Mouse (Mus musculus) midbrain, embryonic 13.5 days (tissue): ENCODE data around the gene 1700025G04Rik. TPM values are rescaled to one million over a fixed set of nuclear protein-coding genes. Genes with fewer than 3 reads are reported as not detected.

Experiments used
- ATAC-seq: fragments of 200-750 bp; cut with Nextera tagmentation; 2 replicates; pipeline ENCODE4 v1.8.0; 2017; ENCODE audit warnings: mild to moderate bottlenecking, moderate TSS enrichment, moderate library complexity
- H3K27ac ChIP-seq: fragments of 300-500 bp; sonication (generic); 2 replicates; pipeline ENCODE4 v1.5.1; 2015; ENCODE audit warnings: inconsistent platforms, mild to moderate bottlenecking, moderate library complexity
- H3K27me3 ChIP-seq: fragments of 300-500 bp; sonication (generic); 2 replicates; pipeline ENCODE4 v1.6.1; 2015; ENCODE audit warnings: mild to moderate bottlenecking, inconsistent platforms
- H3K36me3 ChIP-seq: fragments of 300-500 bp; sonication (generic); 2 replicates; pipeline ENCODE4 v1.6.1; 2015; ENCODE audit warnings: mild to moderate bottlenecking, inconsistent platforms
- H3K4me1 ChIP-seq: fragments of 300-500 bp; sonication (generic); replicated peaks from 2 replicates; pipeline ENCODE4 v1.6.1; 2015; ENCODE audit warnings: inconsistent platforms
- H3K4me2 ChIP-seq: fragments of 300-500 bp; sonication (generic); replicated peaks from 2 replicates; pipeline ENCODE4 v1.6.1; 2015; ENCODE audit warnings: moderate library complexity, mild to moderate bottlenecking, inconsistent platforms
- H3K4me3 ChIP-seq: fragments of 300-500 bp; sonication (generic); replicated peaks from 2 replicates; pipeline ENCODE4 v1.5.1; 2015; ENCODE audit warnings: mild to moderate bottlenecking, inconsistent platforms
- H3K9ac ChIP-seq: fragments of 300-500 bp; sonication (generic); replicated peaks from 2 replicates; pipeline ENCODE4 v1.6.1; 2015; ENCODE audit warnings: mild to moderate bottlenecking, inconsistent platforms
- H3K9me3 ChIP-seq: fragments of 300-500 bp; sonication (generic); 2 replicates; pipeline ENCODE4 v1.6.1; 2016; ENCODE audit warnings: mild to moderate bottlenecking, inconsistent platforms
- WGBS: fragments of 180-500 bp; shearing (Covaris S2); methylation state at CpG from one replicate; pipeline ENCODE4 v1.1.7; 2015; 5-methylcytosine and 5-hydroxymethylcytosine counted together
- polyA plus RNA-seq: library from polyadenylated mRNA; unstranded; fragments of >200 nt; fragmentation: Nextera tagmentation; extraction: Ambion mirVana; gene quantifications from 2 replicates; pipeline ENCODE4 v1.2.1, GENCODE M21; 2015

Gene 1700025G04Rik
- polyA plus RNA-seq, 1 experiment from 2014 or later, result 37.6 TPM

- Histone ChIP-seq H3K36me3 (peaks cover 9% of the 10 kb centered on the region), H3K9me3 (no peaks in the 10 kb centered on the region), H3K4me2 (no peak overlapping the region), H3K27ac (no peak overlapping the region), H3K9ac (no peak overlapping the region), H3K27me3 (no peaks in the 10 kb centered on the region), H3K4me1 (peaks cover 52% of the 10 kb centered on the region), H3K4me3 (no peak overlapping the region)
- ATAC-seq, result no peak
- 71% methylated on average over 8 of the region's 8 CpGs for WGBS
These were observed 81.4 kb downstream of the 1700025G04Rik start for GRCm38 (mm10) chr1:152008473-152008991.

- Histone ChIP-seq H3K27ac (no peak overlapping the region), H3K4me1 (peaks cover 45% of the 10 kb centered on the region), H3K4me3 (no peak overlapping the region), H3K27me3 (no peaks in the 10 kb centered on the region), H3K9ac (no peak overlapping the region), H3K9me3 (no peaks in the 10 kb centered on the region), H3K36me3 (peaks cover 9% of the 10 kb centered on the region), H3K4me2 (no peak overlapping the region)
- ATAC-seq, result no peak
- 95% methylated on average over 6 of the region's 6 CpGs for WGBS
These were observed 83.4 kb downstream of the 1700025G04Rik start for GRCm38 (mm10) chr1:152006529-152006928.

DNA sequence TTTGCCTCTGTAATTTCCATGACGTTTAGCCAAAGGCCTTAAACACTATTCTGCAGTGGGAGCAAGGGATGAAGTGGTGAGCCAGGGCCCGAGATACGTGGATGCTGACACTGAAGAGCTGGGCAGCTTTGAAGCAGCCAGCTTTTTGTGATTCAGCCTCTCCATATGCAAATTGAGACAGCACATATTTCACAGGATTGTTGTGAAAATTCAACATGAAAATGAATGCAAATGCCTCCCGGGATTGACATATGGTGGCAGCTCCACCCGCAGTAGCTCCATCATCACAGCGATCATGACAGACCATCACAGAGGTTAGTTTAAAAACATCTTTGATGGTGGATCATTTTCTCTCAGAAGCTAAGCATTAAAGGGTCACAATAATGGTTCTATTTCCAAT is 85.4 kb downstream of the 1700025G04Rik start:
- no peak overlapping the region for H3K9ac ChIP-seq
- 33% methylated on average over 6 of the region's 6 CpGs for WGBS
- no peaks in the 10 kb centered on the region for H3K9me3 ChIP-seq
- H3K4me2 ChIP-seq, result no peak overlapping the region
- H3K4me1 ChIP-seq, result peaks cover 41% of the 10 kb centered on the region
- H3K27me3 ChIP-seq, result no peaks in the 10 kb centered on the region
- peaks cover 9% of the 10 kb centered on the region for H3K36me3 ChIP-seq
- peak; percentile 41; the same call in 1 of the 2 replicates for ATAC-seq
- no peak overlapping the region for H3K4me3 ChIP-seq
- peak overlapping the region; percentile 72 for H3K27ac ChIP-seq

DNA sequence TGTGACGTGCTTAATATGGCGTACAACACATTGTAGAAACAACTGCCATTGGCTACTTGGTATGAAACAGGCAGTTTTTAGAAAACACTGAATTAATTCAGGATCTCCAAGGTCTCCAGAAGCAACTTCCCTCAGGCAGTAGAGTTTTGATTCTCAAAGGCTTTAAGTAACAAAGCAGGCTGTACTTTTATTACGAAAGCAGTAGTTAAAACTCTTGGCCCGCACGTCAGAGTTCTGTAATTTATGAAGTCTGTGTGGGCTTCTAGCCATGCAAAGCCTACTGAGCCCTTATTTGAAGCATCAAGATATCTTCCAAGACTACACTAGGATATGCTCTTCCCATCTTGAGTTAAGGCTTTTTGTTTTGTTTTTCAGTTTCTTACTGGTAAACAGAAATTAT is 89.5 kb downstream of the 1700025G04Rik start:
- H3K9ac ChIP-seq, result no peak overlapping the region
- 83% methylated on average over 5 of the region's 5 CpGs for WGBS
- H3K36me3 ChIP-seq, result 0 out of 2 replicates have a peak, but pooled peaks cover 3% of the 10 kb centered on the region
- H3K4me2 ChIP-seq, result no peak overlapping the region
- H3K4me3 ChIP-seq, result no peak overlapping the region
- H3K9me3 ChIP-seq, result no peaks in the 10 kb centered on the region
- H3K27ac ChIP-seq, result no peak overlapping the region
- ATAC-seq, result no peak
- H3K27me3 ChIP-seq, result no peaks in the 10 kb centered on the region
- peaks cover 41% of the 10 kb centered on the region for H3K4me1 ChIP-seq

GRCm38 (mm10) chr1:151999424-151999842 is 90.5 kb downstream of the 1700025G04Rik start:
- WGBS, result 80% methylated on average over 7 of the region's 7 CpGs
- H3K4me1 ChIP-seq, result peaks cover 40% of the 10 kb centered on the region
- 0 out of 2 replicates have a peak, but pooled peaks cover 3% of the 10 kb centered on the region for H3K36me3 ChIP-seq
- no peak overlapping the region for H3K4me3 ChIP-seq
- H3K27me3 ChIP-seq, result no peaks in the 10 kb centered on the region
- no peak overlapping the region for H3K9ac ChIP-seq
- 0 out of 2 replicates have a peak overlapping the region, but pooled peaks have one; percentile 22 for H3K27ac ChIP-seq
- ATAC-seq, result no peak
- no peaks in the 10 kb centered on the region for H3K9me3 ChIP-seq
- H3K4me2 ChIP-seq, result no peak overlapping the region

GRCm38 (mm10) chr1:151998721-151999206 is 91.2 kb downstream of the 1700025G04Rik start:
- H3K9me3 ChIP-seq, result no peaks in the 10 kb centered on the region
- no peak overlapping the region for H3K4me3 ChIP-seq
- WGBS, result 83% methylated on average over 8 of the region's 8 CpGs
- no peak for ATAC-seq
- H3K9ac ChIP-seq, result no peak overlapping the region
- H3K4me1 ChIP-seq, result peaks cover 41% of the 10 kb centered on the region
- H3K36me3 ChIP-seq, result 0 out of 2 replicates have a peak, but pooled peaks cover 2% of the 10 kb centered on the region
- H3K4me2 ChIP-seq, result no peak overlapping the region
- H3K27ac ChIP-seq, result no peak overlapping the region
- no peaks in the 10 kb centered on the region for H3K27me3 ChIP-seq

DNA sequence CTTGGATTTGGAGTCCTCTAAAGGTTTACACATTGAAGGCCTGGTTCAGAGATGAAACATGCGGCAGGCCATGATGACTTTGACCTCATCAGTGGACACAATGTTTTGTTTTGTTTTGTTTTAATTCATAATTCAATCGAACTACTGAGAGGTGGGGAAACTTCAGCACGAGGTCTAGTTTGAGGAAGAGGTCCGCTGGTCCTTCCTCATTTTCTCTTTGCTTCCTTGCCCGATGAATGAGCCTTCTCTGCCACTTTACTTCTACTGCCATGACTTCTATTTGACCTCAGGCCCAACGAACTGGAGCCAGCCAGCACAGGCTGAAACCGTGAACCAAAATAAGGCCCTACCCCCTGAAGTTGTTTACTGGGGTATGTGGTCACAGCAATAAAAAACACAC is 92.3 kb downstream of the 1700025G04Rik start:
- no peak overlapping the region for H3K4me3 ChIP-seq
- no peak overlapping the region for H3K9ac ChIP-seq
- no peak for ATAC-seq
- WGBS, result 92% methylated on average over 7 of the region's 7 CpGs
- peaks cover 42% of the 10 kb centered on the region for H3K4me1 ChIP-seq
- no peaks in the 10 kb centered on the region for H3K36me3 ChIP-seq
- no peak overlapping the region for H3K27ac ChIP-seq
- H3K4me2 ChIP-seq, result no peak overlapping the region
- no peaks in the 10 kb centered on the region for H3K9me3 ChIP-seq
- no peaks in the 10 kb centered on the region for H3K27me3 ChIP-seq

GRCm38 (mm10) chr1:151995948-151996697 is 93.8 kb downstream of the 1700025G04Rik start:
- Histone ChIP-seq H3K27ac (no peak overlapping the region), H3K27me3 (no peaks in the 10 kb centered on the region), H3K9ac (no peak overlapping the region), H3K4me1 (peaks cover 42% of the 10 kb centered on the region), H3K9me3 (no peaks in the 10 kb centered on the region), H3K4me3 (no peak overlapping the region), H3K36me3 (no peaks in the 10 kb centered on the region), H3K4me2 (no peak overlapping the region)
- ATAC-seq, result no peak
- 79% methylated on average over 10 of the region's 10 CpGs for whole genome bisulfite sequencing

DNA sequence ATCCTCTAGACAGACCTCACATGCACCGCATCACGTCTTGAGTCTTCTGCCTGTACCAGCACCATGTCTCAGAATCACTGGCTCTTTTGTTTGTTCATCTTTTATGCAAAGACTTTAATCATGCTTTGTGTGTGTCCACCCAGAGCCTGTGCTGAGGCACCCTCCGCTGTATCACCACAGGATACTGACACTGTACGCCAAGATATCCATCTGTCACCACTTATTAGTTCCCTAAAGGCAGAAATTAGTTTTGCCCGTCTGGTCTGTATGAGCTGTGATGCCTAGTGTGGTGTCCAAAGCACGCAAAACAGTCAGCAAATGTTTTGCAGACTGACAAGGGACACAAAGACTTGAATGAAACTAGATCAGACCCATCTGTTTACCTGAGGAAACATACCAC is 95.7 kb downstream of the 1700025G04Rik start:
- H3K4me1 ChIP-seq, result peaks cover 36% of the 10 kb centered on the region
- H3K9ac ChIP-seq, result no peak overlapping the region
- 0 out of 2 replicates have a peak overlapping the region, but pooled peaks have one; percentile 30 for H3K27ac ChIP-seq
- ATAC-seq, result peak; percentile 69
- WGBS, result 39% methylated on average over 6 of the region's 6 CpGs
- H3K4me2 ChIP-seq, result no peak overlapping the region
- H3K4me3 ChIP-seq, result no peak overlapping the region
- no peaks in the 10 kb centered on the region for H3K9me3 ChIP-seq
- H3K36me3 ChIP-seq, result no peaks in the 10 kb centered on the region
- no peaks in the 10 kb centered on the region for H3K27me3 ChIP-seq

- Histone ChIP-seq H3K4me3 (no peak overlapping the region), H3K4me2 (no peak overlapping the region), H3K27ac (no peak overlapping the region), H3K9ac (no peak overlapping the region), H3K27me3 (no peaks in the 10 kb centered on the region), H3K9me3 (no peaks in the 10 kb centered on the region), H3K4me1 (peaks cover 33% of the 10 kb centered on the region), H3K36me3 (no peaks in the 10 kb centered on the region)
- no peak for ATAC-seq
- WGBS, result 94% methylated on average over 4 of the region's 4 CpGs
These were observed 98.4 kb downstream of the 1700025G04Rik start for GRCm38 (mm10) chr1:151991505-151991904.

GRCm38 (mm10) chr1:151990615-151991014 is 99.3 kb downstream of the 1700025G04Rik start:
- WGBS, result 90% methylated on average over 4 of the region's 4 CpGs
- no peaks in the 10 kb centered on the region for H3K9me3 ChIP-seq
- ATAC-seq, result no peak
- H3K4me3 ChIP-seq, result no peak overlapping the region
- no peak overlapping the region for H3K4me2 ChIP-seq
- H3K27me3 ChIP-seq, result no peaks in the 10 kb centered on the region
- H3K4me1 ChIP-seq, result peaks cover 36% of the 10 kb centered on the region
- no peak overlapping the region for H3K9ac ChIP-seq
- no peaks in the 10 kb centered on the region for H3K36me3 ChIP-seq
- H3K27ac ChIP-seq, result no peak overlapping the region

GRCm38 (mm10) chr1:151988713-151989112 is 101.2 kb downstream of the 1700025G04Rik start:
- H3K4me2 ChIP-seq, result no peak overlapping the region
- ATAC-seq, result no peak
- no peaks in the 10 kb centered on the region for H3K9me3 ChIP-seq
- H3K4me1 ChIP-seq, result peaks cover 37% of the 10 kb centered on the region
- H3K36me3 ChIP-seq, result no peaks in the 10 kb centered on the region
- no peaks in the 10 kb centered on the region for H3K27me3 ChIP-seq
- no peak overlapping the region for H3K4me3 ChIP-seq
- no peak overlapping the region for H3K9ac ChIP-seq
- WGBS, result 95% methylated on average over 7 of the region's 7 CpGs
- H3K27ac ChIP-seq, result no peak overlapping the region
